Mouse (Mus musculus): ENCODE measurements at regions not wholly inside any gene's neighbourhood (a gene's known extent, or its start where the extent isn't known, plus 50 kb on each side); places are given as distances from the start of the nearest gene placed in this dataset.

GRCm38 (mm10) chr15:94032957-94033356 is 432.3 kb downstream of the Adamts20 start:
- DNase-seq (ENCODE audit: low spot score) (no peak), ATAC-seq (ENCODE audit: low read depth) (no peak)
- Histone ChIP-seq H3K36me3 (ENCODE audit: control insufficient read depth, insufficient read depth, low read length) (no peaks in the 10 kb centered on the region), H3K9me3 (ENCODE audit: control insufficient read depth, low read length) (no peaks in the 10 kb centered on the region), H3K4me2 (ENCODE audit: low read depth, low read length) (no peak overlapping the region), H3K9ac (ENCODE audit: low read depth, low read length) (no peak overlapping the region), H3K27ac (replicated peaks; ENCODE audit: low read depth, low read length) (no peak overlapping the region), H3K4me3 (ENCODE audit: low read depth, low read length) (no peak overlapping the region), H3K4me1 (ENCODE audit: control insufficient read depth, insufficient read depth, low read length) (no peaks in the 10 kb centered on the region), H3K27me3 (replicated peaks; ENCODE audit: control insufficient read depth, insufficient read depth, low read length) (no peaks in the 10 kb centered on the region)
- WGBS = 68% methylated on average over 2 of the region's 2 CpGs

GRCm38 (mm10) chr15:94025996-94026696 is 430.5 kb upstream of the Prickle1 start:
- no peak for ATAC-seq (ENCODE audit: low read depth)
- Histone ChIP-seq H3K36me3 (ENCODE audit: control insufficient read depth, insufficient read depth, low read length) (no peaks in the 10 kb centered on the region), H3K27ac (replicated peaks; ENCODE audit: low read depth, low read length) (peak overlapping the region; percentile 85), H3K4me1 (ENCODE audit: control insufficient read depth, insufficient read depth, low read length) (peaks cover 28% of the 10 kb centered on the region), H3K4me2 (ENCODE audit: low read depth, low read length) (no peak overlapping the region), H3K4me3 (ENCODE audit: low read depth, low read length) (no peak overlapping the region), H3K27me3 (replicated peaks; ENCODE audit: control insufficient read depth, insufficient read depth, low read length) (no peaks in the 10 kb centered on the region), H3K9ac (ENCODE audit: low read depth, low read length) (no peak overlapping the region), H3K9me3 (ENCODE audit: control insufficient read depth, low read length) (no peaks in the 10 kb centered on the region)
- WGBS = 33% methylated on average over 16 of the region's 16 CpGs
- DNase-seq (ENCODE audit: low spot score) = peak; percentile 75

GRCm38 (mm10) chr15:94025239-94025971 is 429.7 kb upstream of the Prickle1 start:
- ATAC-seq (ENCODE audit: low read depth) (0 out of 2 replicates have a peak, but pooled peaks have one; percentile 37), DNase-seq (ENCODE audit: low spot score) (peak; percentile 79)
- H3K27ac ChIP-seq (replicated peaks; ENCODE audit: low read depth, low read length) = peak overlapping the region; percentile 85
- WGBS = 40% methylated on average over 20 of the region's 20 CpGs
- H3K4me1 ChIP-seq (ENCODE audit: control insufficient read depth, insufficient read depth, low read length) = peaks cover 28% of the 10 kb centered on the region
- no peak overlapping the region for H3K4me3 ChIP-seq (ENCODE audit: low read depth, low read length)
- 0 out of 2 replicates have a peak overlapping the region, but pooled peaks have one; percentile 34 for H3K9ac ChIP-seq (ENCODE audit: low read depth, low read length)
- no peaks in the 10 kb centered on the region for H3K27me3 ChIP-seq (replicated peaks; ENCODE audit: control insufficient read depth, insufficient read depth, low read length)
- peak overlapping the region; percentile 18; the same call in 1 of the 2 replicates for H3K4me2 ChIP-seq (ENCODE audit: low read depth, low read length)
- no peaks in the 10 kb centered on the region for H3K9me3 ChIP-seq (ENCODE audit: control insufficient read depth, low read length)
- H3K36me3 ChIP-seq (ENCODE audit: control insufficient read depth, insufficient read depth, low read length) = no peaks in the 10 kb centered on the region

- no peaks in the 10 kb centered on the region for H3K27me3 ChIP-seq (replicated peaks; ENCODE audit: control insufficient read depth, insufficient read depth, low read length)
- no peak overlapping the region for H3K4me3 ChIP-seq (ENCODE audit: low read depth, low read length)
- DNase-seq (ENCODE audit: low spot score) (no peak), ATAC-seq (ENCODE audit: low read depth) (no peak)
- H3K9ac ChIP-seq (ENCODE audit: low read depth, low read length) = no peak overlapping the region
- H3K9me3 ChIP-seq (ENCODE audit: control insufficient read depth, low read length) = no peaks in the 10 kb centered on the region
- H3K4me1 ChIP-seq (ENCODE audit: control insufficient read depth, insufficient read depth, low read length) = peaks cover 28% of the 10 kb centered on the region
- WGBS = 46% methylated on average over 3 of the region's 3 CpGs
- H3K4me2 ChIP-seq (ENCODE audit: low read depth, low read length) = no peak overlapping the region
- peak overlapping the region; percentile 46 for H3K27ac ChIP-seq (replicated peaks; ENCODE audit: low read depth, low read length)
- H3K36me3 ChIP-seq (ENCODE audit: control insufficient read depth, insufficient read depth, low read length) = no peaks in the 10 kb centered on the region
Measured at GRCm38 (mm10) chr15:94024806-94025205, 429.1 kb upstream of the Prickle1 start.

GRCm38 (mm10) chr15:94024126-94024730 is 428.5 kb upstream of the Prickle1 start:
- Histone ChIP-seq H3K27me3 (replicated peaks; ENCODE audit: control insufficient read depth, insufficient read depth, low read length) (no peaks in the 10 kb centered on the region), H3K36me3 (ENCODE audit: control insufficient read depth, insufficient read depth, low read length) (no peaks in the 10 kb centered on the region), H3K4me1 (ENCODE audit: control insufficient read depth, insufficient read depth, low read length) (peaks cover 28% of the 10 kb centered on the region), H3K27ac (replicated peaks; ENCODE audit: low read depth, low read length) (peak overlapping the region; percentile 46; the same call in 1 of the 2 replicates), H3K4me3 (ENCODE audit: low read depth, low read length) (no peak overlapping the region), H3K9ac (ENCODE audit: low read depth, low read length) (no peak overlapping the region), H3K4me2 (ENCODE audit: low read depth, low read length) (no peak overlapping the region), H3K9me3 (ENCODE audit: control insufficient read depth, low read length) (no peaks in the 10 kb centered on the region; the same call in 1 of the 2 replicates)
- DNase-seq (ENCODE audit: low spot score) = peak; percentile 79
- ATAC-seq (ENCODE audit: low read depth) = peak; percentile 83; the same call in 1 of the 2 replicates
- 46% methylated on average over 4 of the region's 4 CpGs for WGBS

- H3K27ac ChIP-seq (replicated peaks; ENCODE audit: low read depth, low read length) = no peak overlapping the region
- H3K27me3 ChIP-seq (replicated peaks; ENCODE audit: control insufficient read depth, insufficient read depth, low read length) = no peaks in the 10 kb centered on the region
- no peaks in the 10 kb centered on the region; the same call in 1 of the 2 replicates for H3K9me3 ChIP-seq (ENCODE audit: control insufficient read depth, low read length)
- 79% methylated on average over 4 of the region's 4 CpGs for WGBS
- peaks cover 28% of the 10 kb centered on the region for H3K4me1 ChIP-seq (ENCODE audit: control insufficient read depth, insufficient read depth, low read length)
- no peak overlapping the region for H3K4me3 ChIP-seq (ENCODE audit: low read depth, low read length)
- no peak for DNase-seq (ENCODE audit: low spot score)
- H3K4me2 ChIP-seq (ENCODE audit: low read depth, low read length) = no peak overlapping the region
- no peak overlapping the region for H3K9ac ChIP-seq (ENCODE audit: low read depth, low read length)
- no peak for ATAC-seq (ENCODE audit: low read depth)
- H3K36me3 ChIP-seq (ENCODE audit: control insufficient read depth, insufficient read depth, low read length) = no peaks in the 10 kb centered on the region
Measured at GRCm38 (mm10) chr15:94023501-94023900, 427.8 kb upstream of the Prickle1 start.

- no peak overlapping the region for H3K4me3 ChIP-seq (ENCODE audit: low read depth, low read length)
- DNase-seq (ENCODE audit: low spot score) (no peak), ATAC-seq (ENCODE audit: low read depth) (no peak)
- H3K4me1 ChIP-seq (ENCODE audit: control insufficient read depth, insufficient read depth, low read length) = peaks cover 3% of the 10 kb centered on the region; the same call in 1 of the 2 replicates
- H3K9ac ChIP-seq (ENCODE audit: low read depth, low read length) = no peak overlapping the region
- no peaks in the 10 kb centered on the region for H3K27me3 ChIP-seq (replicated peaks; ENCODE audit: control insufficient read depth, insufficient read depth, low read length)
- no peaks in the 10 kb centered on the region; the same call in 1 of the 2 replicates for H3K9me3 ChIP-seq (ENCODE audit: control insufficient read depth, low read length)
- H3K4me2 ChIP-seq (ENCODE audit: low read depth, low read length) = no peak overlapping the region
- WGBS = 47% methylated on average over 9 of the region's 9 CpGs
- H3K27ac ChIP-seq (replicated peaks; ENCODE audit: low read depth, low read length) = no peak overlapping the region; the same call in 1 of the 2 replicates
- no peaks in the 10 kb centered on the region for H3K36me3 ChIP-seq (ENCODE audit: control insufficient read depth, insufficient read depth, low read length)
Measured at GRCm38 (mm10) chr15:94017814-94018213, 422.1 kb upstream of the Prickle1 start.

GRCm38 (mm10) chr15:94011499-94011898 is 415.8 kb upstream of the Prickle1 start:
- Histone ChIP-seq H3K4me2 (ENCODE audit: low read depth, low read length) (no peak overlapping the region), H3K9me3 (ENCODE audit: control insufficient read depth, low read length) (no peaks in the 10 kb centered on the region), H3K9ac (ENCODE audit: low read depth, low read length) (no peak overlapping the region), H3K4me1 (ENCODE audit: control insufficient read depth, insufficient read depth, low read length) (no peaks in the 10 kb centered on the region), H3K27ac (replicated peaks; ENCODE audit: low read depth, low read length) (no peak overlapping the region), H3K27me3 (replicated peaks; ENCODE audit: control insufficient read depth, insufficient read depth, low read length) (no peaks in the 10 kb centered on the region), H3K36me3 (ENCODE audit: control insufficient read depth, insufficient read depth, low read length) (no peaks in the 10 kb centered on the region), H3K4me3 (ENCODE audit: low read depth, low read length) (no peak overlapping the region)
- no peak for ATAC-seq (ENCODE audit: low read depth)
- DNase-seq (ENCODE audit: low spot score) = no peak
- WGBS = 54% methylated on average over 4 of the region's 4 CpGs
